Mouse (Mus musculus): ENCODE measurements around the gene Nacc2. TPM values are rescaled to one million over a fixed set of nuclear protein-coding genes. Genes with fewer than 3 reads are reported as not detected.

Nacc2 gene
- total RNA-seq, 2 experiments from 2014 or later = 59.8 to 61.4 TPM

DNA sequence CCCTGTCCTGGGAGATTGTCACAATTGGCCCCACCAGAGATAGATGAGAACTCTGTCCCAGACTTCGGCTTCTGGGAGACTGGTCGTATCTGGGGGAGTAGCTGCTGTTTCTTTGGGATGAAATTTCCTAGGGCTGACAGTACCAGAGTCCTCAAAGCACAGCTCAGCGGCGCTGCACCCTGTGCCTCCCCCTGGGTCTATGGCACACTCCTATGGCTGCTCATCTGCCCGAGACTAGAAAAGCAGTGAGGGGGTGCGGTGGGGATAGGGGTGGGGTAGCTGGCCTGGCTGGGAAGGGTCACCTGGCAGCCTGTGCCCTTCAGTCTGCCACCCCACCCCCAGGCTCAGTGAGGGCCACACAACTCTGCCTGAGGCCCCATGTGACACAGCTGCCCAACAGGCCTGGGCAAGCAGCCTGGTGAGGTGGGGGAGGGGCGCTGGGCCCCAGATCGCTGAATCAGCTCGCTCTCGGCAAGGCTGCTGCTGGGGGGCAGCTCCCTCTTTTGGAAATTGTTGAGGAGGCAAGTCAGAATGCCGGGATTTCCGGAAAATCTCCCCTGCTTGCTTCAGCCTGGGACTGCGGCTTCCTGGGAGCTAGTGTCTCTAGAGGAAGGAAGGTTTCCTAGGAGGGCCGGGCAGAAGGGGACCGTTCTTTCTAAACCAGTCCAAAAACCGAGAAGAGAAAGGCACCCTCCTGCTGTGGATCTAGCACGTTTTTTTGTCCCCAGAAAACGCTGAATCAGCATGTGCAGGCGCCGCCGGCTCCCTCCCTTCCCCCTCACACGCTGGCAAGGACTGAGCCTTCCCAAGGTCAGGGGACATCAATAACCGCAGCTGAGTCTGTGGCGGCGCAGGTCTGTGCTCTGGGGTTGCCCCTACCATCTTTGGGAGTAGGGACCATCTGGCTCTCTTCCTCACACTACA, 9.9 kb upstream of the Nacc2 start:
- H3K27ac ChIP-seq = peak overlapping the region; percentile 93
- DNase-seq (ENCODE audit: low spot score in 2 of 2) = peak; percentile 88 to 92
- H3K4me3 ChIP-seq = peak overlapping the region; percentile 51
- TF ChIP-seq CTCF (conservative IDR thresholded peaks at IDR 0.05) = peak; percentile 77

- TF ChIP-seq CTCF (conservative IDR thresholded peaks at IDR 0.05) = no peak
- H3K4me3 ChIP-seq = no peak overlapping the region
- no peak overlapping the region for H3K27ac ChIP-seq
- DNase-seq (ENCODE audit: low spot score in 2 of 2) = no peak
Measured at GRCm38 (mm10) chr2:26131327-26131726, 8.3 kb upstream of the Nacc2 start.

GRCm38 (mm10) chr2:26129962-26130361, 6.9 kb upstream of the Nacc2 start:
- Histone ChIP-seq H3K27ac (no peak overlapping the region), H3K4me3 (no peak overlapping the region)
- TF ChIP-seq CTCF (conservative IDR thresholded peaks at IDR 0.05) = no peak
- no peak for DNase-seq (ENCODE audit: low spot score in 2 of 2)

DNA sequence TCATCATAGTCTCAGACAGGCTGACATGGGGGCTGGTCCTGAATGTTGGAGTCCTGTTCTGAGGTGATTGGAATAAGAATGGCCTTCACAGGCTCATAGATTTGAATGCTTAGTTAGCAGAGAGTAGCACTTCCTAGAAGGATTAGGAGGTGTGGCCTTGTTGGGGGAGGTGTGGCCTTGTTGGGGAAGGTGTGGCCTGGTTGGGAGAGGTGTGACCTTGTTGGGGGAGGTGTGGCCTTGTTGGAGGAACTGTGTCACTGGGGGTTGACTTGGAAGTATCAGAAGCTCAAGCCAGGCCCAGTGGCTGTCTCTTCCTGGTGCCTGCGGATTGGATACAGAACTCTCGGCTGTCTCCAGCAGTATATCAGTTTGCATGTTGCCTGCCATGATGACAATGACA, 6.3 kb upstream of the Nacc2 start:
- no peak overlapping the region for H3K27ac ChIP-seq
- DNase-seq (ENCODE audit: low spot score in 2 of 2) = no peak
- no peak for TF ChIP-seq CTCF (conservative IDR thresholded peaks at IDR 0.05)

GRCm38 (mm10) chr2:26122171-26123078, 595 bp downstream of the Nacc2 start:
- DNase-seq (ENCODE audit: low spot score in 2 of 2) = no peak
- Histone ChIP-seq H3K4me3 (peak overlapping the region; percentile 69), H3K27ac (peak overlapping the region; percentile 80)
- TF ChIP-seq CTCF (conservative IDR thresholded peaks at IDR 0.05) = no peak

More for the DNA sequence above, 6.3 kb upstream of the Nacc2 start:
- no peak overlapping the region for H3K4me3 ChIP-seq

- DNase-seq (ENCODE audit: low spot score in 2 of 2) = no peak
- H3K27ac ChIP-seq = peak overlapping the region; percentile 80; the same call in 1 of the 2 replicates
- peak overlapping the region; percentile 69 for H3K4me3 ChIP-seq
- no peak for TF ChIP-seq CTCF (conservative IDR thresholded peaks at IDR 0.05)
Measured at GRCm38 (mm10) chr2:26121541-26122083, 1.4 kb downstream of the Nacc2 start.

- TF ChIP-seq CTCF (conservative IDR thresholded peaks at IDR 0.05) = no peak
- H3K4me3 ChIP-seq = no peak overlapping the region
- peak overlapping the region; percentile 80 for H3K27ac ChIP-seq
- no peak for DNase-seq (ENCODE audit: low spot score in 2 of 2)
Measured at GRCm38 (mm10) chr2:26119626-26120025, 3.4 kb downstream of the Nacc2 start.

DNA sequence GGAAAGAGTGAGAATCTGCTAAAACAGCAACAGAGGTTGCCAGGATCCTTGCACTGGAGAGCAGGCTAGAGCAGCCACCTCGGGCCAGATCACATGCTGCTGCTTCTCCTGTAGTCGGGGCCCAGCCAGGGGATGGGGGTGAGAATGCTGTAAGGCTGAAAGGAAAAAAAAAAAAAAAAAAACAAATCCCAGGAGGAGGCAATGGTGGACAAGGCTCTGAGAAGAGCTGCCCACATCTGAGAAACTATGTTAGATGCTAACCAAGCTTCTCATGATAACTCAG, 3.8 kb downstream of the Nacc2 start:
- Histone ChIP-seq H3K27ac (peak overlapping the region; percentile 80), H3K4me3 (no peak overlapping the region)
- no peak for TF ChIP-seq CTCF (conservative IDR thresholded peaks at IDR 0.05)
- no peak for DNase-seq (ENCODE audit: low spot score in 2 of 2)

DNA sequence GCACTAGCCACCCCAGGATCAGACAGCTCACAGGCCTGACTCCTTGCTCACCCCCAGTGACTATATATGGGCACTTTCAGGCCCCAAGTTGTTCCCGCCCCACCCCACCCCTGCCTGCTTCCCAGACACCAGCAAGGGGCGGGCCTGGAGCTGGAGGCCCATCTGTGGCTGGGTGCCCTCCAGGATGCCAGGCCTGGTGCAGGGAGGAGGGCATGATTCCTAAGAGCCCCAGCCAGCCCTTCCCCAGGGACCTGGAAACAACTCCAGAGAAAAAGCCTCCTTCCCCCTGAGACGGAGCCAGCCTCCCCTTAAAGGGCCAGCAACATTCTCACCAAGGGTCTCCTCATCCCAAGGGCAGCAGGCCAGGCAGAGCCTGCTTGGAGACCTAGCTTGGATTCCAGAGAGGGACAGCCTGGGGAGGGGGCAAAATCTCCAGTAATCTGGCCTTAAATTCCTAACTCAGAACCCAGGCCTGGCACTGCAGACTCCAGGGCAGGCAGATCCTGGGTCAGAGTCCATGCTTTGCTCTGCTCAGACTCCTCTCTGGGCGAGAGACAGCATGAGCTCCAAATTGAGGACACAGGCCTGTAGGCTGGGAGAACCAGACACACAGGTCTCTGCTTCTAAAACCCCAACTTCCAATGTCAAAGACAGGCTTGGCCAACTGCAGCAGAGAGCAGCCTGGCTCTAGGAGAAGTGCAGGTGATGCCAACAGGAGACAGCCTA, 4.3 kb downstream of the Nacc2 start:
- no peak for TF ChIP-seq CTCF (conservative IDR thresholded peaks at IDR 0.05)
- Histone ChIP-seq H3K4me3 (no peak overlapping the region), H3K27ac (peak overlapping the region; percentile 80)
- DNase-seq (ENCODE audit: low spot score in 2 of 2) = no peak

GRCm38 (mm10) chr2:26117580-26117979, 5.4 kb downstream of the Nacc2 start:
- no peak for DNase-seq (ENCODE audit: low spot score in 2 of 2)
- 0 out of 2 replicates have a peak, but pooled peaks have one; percentile 17 for TF ChIP-seq CTCF (conservative IDR thresholded peaks at IDR 0.05)
- H3K27ac ChIP-seq = no peak overlapping the region
- H3K4me3 ChIP-seq = no peak overlapping the region

DNA sequence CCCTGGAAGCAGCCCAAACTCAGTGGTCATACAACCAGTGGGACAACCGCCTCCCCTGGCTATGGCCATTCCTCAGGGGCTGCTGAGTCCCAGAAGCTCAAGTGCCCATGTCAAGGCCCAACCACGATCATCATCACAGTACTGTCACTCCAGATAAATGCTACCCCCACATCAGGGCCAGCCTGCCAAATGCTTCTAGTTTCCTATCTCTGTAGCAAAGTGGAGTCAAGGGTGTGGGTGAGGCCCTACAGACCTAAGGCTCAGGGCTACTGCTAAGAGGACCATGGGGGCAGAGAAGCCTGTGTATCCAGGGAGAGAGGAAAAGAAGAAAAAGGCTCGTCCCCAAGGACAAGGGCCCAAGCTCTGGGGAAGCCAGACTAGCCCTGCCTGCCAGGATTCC, 6.5 kb downstream of the Nacc2 start:
- Histone ChIP-seq H3K4me3 (no peak overlapping the region), H3K27ac (no peak overlapping the region)
- no peak for DNase-seq (ENCODE audit: low spot score in 2 of 2)
- TF ChIP-seq CTCF (conservative IDR thresholded peaks at IDR 0.05) = no peak

- Histone ChIP-seq H3K27ac (0 out of 2 replicates have a peak overlapping the region, but pooled peaks have one; percentile 53), H3K4me3 (no peak overlapping the region)
- DNase-seq (ENCODE audit: low spot score in 2 of 2) = no peak
- peak; percentile 31 for TF ChIP-seq CTCF (conservative IDR thresholded peaks at IDR 0.05)
Measured at GRCm38 (mm10) chr2:26115215-26115614, 7.8 kb downstream of the Nacc2 start.

Data from layer of hippocampus, adult 2 months (tissue).